Comparison of ENCODE assay signal across 12 mouse cellular contexts in genomic region chr10:24323066-24323465, GRCm38 (mm10).
"Had no signal": no experiment of that assay in that cellular context is flagged by ENCODE, and none has a peak within 500 bp of the region (broad histone marks: within the 10 kb centered on the region; RNA-seq: fewer than 3 reads in every experiment).

No protein-coding gene starts in this region.

- DNase-seq: retina, postnatal 1 day; right cerebral cortex, adult 18-20 months; right cerebral cortex, postnatal 14 days; right cerebral cortex, postnatal 25 days; right cerebral cortex, postnatal 4 days; spleen, adult 18-20 months; thymus, adult 18-20 months; thymus, adult 2 months; thymus, postnatal 14 days; thymus, postnatal 25 days; thymus, postnatal 36 days; thymus, postnatal 4 days had no signal
